Mouse (Mus musculus) embryonic fibroblast, embryonic 13.5 days (primary cell): Measurements from ENCODE around the gene Olfr1364.

Experiments
- CTCF ChIP-seq: IDR thresholded peaks from 2 replicates; pipeline ENCODE4 v1.5.1; 2011; ENCODE audit warnings: mild to moderate bottlenecking, control low read depth, low read length, moderate library complexity, borderline replicate concordance; ENCODE audit not compliant: insufficient read depth
- POLR2A ChIP-seq: IDR thresholded peaks from 2 replicates; pipeline ENCODE4 v1.6.1; 2011; ENCODE audit warnings: low read depth, mild to moderate bottlenecking, control low read depth, low read length, moderate library complexity

- TF ChIP-seq POLR2A (no peak), CTCF (no peak)
Observed at GRCm38 (mm10) chr13:21559793-21560192, 21.8 kb downstream of the Olfr1364 start, which contains the start of gene Olfr1535.
